Mouse (Mus musculus): ENCODE data around the gene Gpc2. TPM values are rescaled to one million over a fixed set of nuclear protein-coding genes. Genes with fewer than 3 reads are reported as not detected.

Gene Gpc2
- polyA plus RNA-seq, 1 experiment, result 0.54 TPM

DNA sequence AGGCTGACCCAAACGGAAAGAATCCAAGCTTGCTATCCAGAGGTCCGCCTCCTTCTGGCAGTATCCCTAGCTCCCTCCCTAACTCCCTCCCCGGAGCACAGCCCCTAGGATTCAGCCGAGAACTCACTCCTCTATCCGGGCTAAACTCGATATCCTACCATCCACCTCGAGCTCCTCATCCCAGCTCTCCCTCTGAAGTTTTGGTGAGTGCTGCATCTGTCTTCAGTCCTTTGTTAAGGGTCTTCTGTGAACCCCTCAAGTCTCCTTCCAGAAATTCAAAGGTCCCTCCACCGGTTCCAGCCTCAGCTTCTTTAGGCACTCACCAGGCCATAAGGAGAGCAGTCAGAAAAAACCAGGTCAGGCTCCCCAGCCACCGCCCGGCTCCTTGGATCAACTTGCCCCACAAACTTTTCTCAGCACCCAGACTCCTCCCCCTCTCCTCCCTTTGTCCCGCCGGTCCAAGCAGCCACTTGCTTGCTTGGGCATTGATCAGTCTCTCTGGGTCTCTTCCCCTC is 7.3 kb downstream of the Gpc2 start, which contains the start of gene Gal3st4:
Gene Gal3st4 (minus strand): TSS at position 432 of the 515 bp plus-strand sequence.
- TF ChIP-seq MYOG (IDR thresholded peaks at IDR 0.05; ENCODE audit: control insufficient read depth in 1 of 3, insufficient read depth in 1 of 3, insufficient read length in 2 of 3, low read depth in 2 of 3) (no peak), POLR2AphosphoS2 (IDR thresholded peaks at IDR 0.05; ENCODE audit: insufficient read length, low read depth) (no peak), TCF3 (IDR thresholded peaks at IDR 0.05; ENCODE audit: insufficient read length, low read depth) (no peak), USF1 (IDR thresholded peaks at IDR 0.05; ENCODE audit: low read depth) (no peak), POLR2A (IDR thresholded peaks at IDR 0.05; ENCODE audit: insufficient read length, low read depth) (no peak), MYOD1 (IDR thresholded peaks at IDR 0.05; ENCODE audit: control insufficient read depth in 1 of 3, insufficient read length in 2 of 3, low read depth in 2 of 3) (no peak), TCF12 (IDR thresholded peaks at IDR 0.05; ENCODE audit: insufficient read depth, poor library complexity, severe bottlenecking) (no peak), MAX (IDR thresholded peaks at IDR 0.05; ENCODE audit: low read depth) (no peak), E2F4 (IDR thresholded peaks at IDR 0.05; ENCODE audit: insufficient read depth) (no peak), REST (IDR thresholded peaks at IDR 0.05; ENCODE audit: insufficient read depth, insufficient read length) (no peak), CEBPB (IDR thresholded peaks at IDR 0.05; ENCODE audit: insufficient read depth, poor library complexity, severe bottlenecking) (no peak)
- no peaks in the 10 kb centered on the region for H3K79me2 ChIP-seq (ENCODE audit: control insufficient read depth, insufficient read depth)
- no peak within 1 kb of the TSS for H3K4me3 ChIP-seq
- peaks cover 25% of the 10 kb centered on the region for H3K27me3 ChIP-seq (ENCODE audit: control insufficient read depth, insufficient read depth, insufficient read length)
- H3ac ChIP-seq (ENCODE audit: control insufficient read depth, insufficient read length), result no peak within 1 kb of the TSS
- H3K4me2 ChIP-seq (ENCODE audit: low read depth), result no peak within 1 kb of the TSS
- H3K36me3 ChIP-seq (ENCODE audit: control insufficient read depth, insufficient read depth), result no peaks in the 10 kb centered on the region

DNA sequence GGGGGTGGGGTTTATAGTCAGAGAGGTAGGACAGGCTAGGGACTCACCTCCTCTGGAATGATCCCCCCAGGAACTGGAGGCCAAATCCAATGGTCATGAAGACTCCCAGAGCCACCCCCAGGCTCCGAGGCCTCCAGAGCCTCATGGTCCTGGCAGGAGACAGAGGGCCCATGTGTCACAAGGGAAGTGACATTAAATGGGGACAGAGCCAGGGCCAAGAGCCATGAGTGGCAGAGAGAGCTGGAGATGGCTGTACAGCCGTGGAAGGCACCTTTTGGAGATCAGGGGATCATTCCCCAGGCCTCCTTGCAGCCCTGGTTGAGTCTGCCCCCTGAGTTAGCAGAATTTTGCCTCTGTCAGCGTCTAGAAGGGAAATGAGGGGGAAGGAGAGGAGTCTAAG is 8.6 kb downstream of the Gpc2 start:
- no peak overlapping the region for H3K4me2 ChIP-seq (ENCODE audit: low read depth)
- TF ChIP-seq TCF12 (IDR thresholded peaks at IDR 0.05; ENCODE audit: insufficient read depth, poor library complexity, severe bottlenecking) (no peak), MYOG (IDR thresholded peaks at IDR 0.05; ENCODE audit: control insufficient read depth in 1 of 3, insufficient read depth in 1 of 3, insufficient read length in 2 of 3, low read depth in 2 of 3) (no peak), MAX (IDR thresholded peaks at IDR 0.05; ENCODE audit: low read depth) (no peak), CEBPB (IDR thresholded peaks at IDR 0.05; ENCODE audit: insufficient read depth, poor library complexity, severe bottlenecking) (no peak), USF1 (IDR thresholded peaks at IDR 0.05; ENCODE audit: low read depth) (no peak)
- no peaks in the 10 kb centered on the region for H3K36me3 ChIP-seq (ENCODE audit: control insufficient read depth, insufficient read depth)
- peaks cover 25% of the 10 kb centered on the region for H3K27me3 ChIP-seq (ENCODE audit: control insufficient read depth, insufficient read depth, insufficient read length)
- no peak overlapping the region for H3ac ChIP-seq (ENCODE audit: control insufficient read depth, insufficient read length)
- H3K4me3 ChIP-seq, result no peak overlapping the region
- no peaks in the 10 kb centered on the region for H3K79me2 ChIP-seq (ENCODE audit: control insufficient read depth, insufficient read depth)

GRCm38 (mm10) chr5:138268980-138269379 is 10.8 kb downstream of the Gpc2 start:
- TF ChIP-seq POLR2AphosphoS2 (IDR thresholded peaks at IDR 0.05; ENCODE audit: insufficient read length, low read depth), result no peak
- TF ChIP-seq TCF12 (IDR thresholded peaks at IDR 0.05; ENCODE audit: insufficient read depth, poor library complexity, severe bottlenecking), result no peak
- no peak for TF ChIP-seq USF1 (IDR thresholded peaks at IDR 0.05; ENCODE audit: low read depth)
- TF ChIP-seq MAX (IDR thresholded peaks at IDR 0.05; ENCODE audit: low read depth), result no peak
- no peak for TF ChIP-seq TCF3 (IDR thresholded peaks at IDR 0.05; ENCODE audit: insufficient read length, low read depth)
- no peak overlapping the region for H3K4me3 ChIP-seq
- no peak overlapping the region for H3ac ChIP-seq (ENCODE audit: control insufficient read depth, insufficient read length)
- no peak overlapping the region for H3K4me2 ChIP-seq (ENCODE audit: low read depth)
- H3K36me3 ChIP-seq (ENCODE audit: control insufficient read depth, insufficient read depth), result no peaks in the 10 kb centered on the region
- peaks cover 25% of the 10 kb centered on the region for H3K27me3 ChIP-seq (ENCODE audit: control insufficient read depth, insufficient read depth, insufficient read length)
- H3K79me2 ChIP-seq (ENCODE audit: control insufficient read depth, insufficient read depth), result peaks cover 7% of the 10 kb centered on the region

GRCm38 (mm10) chr5:138267114-138267513 is 12.7 kb downstream of the Gpc2 start:
- no peak overlapping the region for H3ac ChIP-seq (ENCODE audit: control insufficient read depth, insufficient read length)
- no peak overlapping the region for H3K4me3 ChIP-seq
- peaks cover 8% of the 10 kb centered on the region for H3K79me2 ChIP-seq (ENCODE audit: control insufficient read depth, insufficient read depth)
- peaks cover 13% of the 10 kb centered on the region for H3K27me3 ChIP-seq (ENCODE audit: control insufficient read depth, insufficient read depth, insufficient read length)
- TF ChIP-seq E2F4 (IDR thresholded peaks at IDR 0.05; ENCODE audit: insufficient read depth), result no peak
- TF ChIP-seq REST (IDR thresholded peaks at IDR 0.05; ENCODE audit: insufficient read depth, insufficient read length), result no peak
- no peak for TF ChIP-seq TCF12 (IDR thresholded peaks at IDR 0.05; ENCODE audit: insufficient read depth, poor library complexity, severe bottlenecking)
- no peak for TF ChIP-seq CEBPB (IDR thresholded peaks at IDR 0.05; ENCODE audit: insufficient read depth, poor library complexity, severe bottlenecking)
- no peak for TF ChIP-seq MAX (IDR thresholded peaks at IDR 0.05; ENCODE audit: low read depth)
- no peak for TF ChIP-seq MYOG (IDR thresholded peaks at IDR 0.05; ENCODE audit: control insufficient read depth in 1 of 3, insufficient read depth in 1 of 3, insufficient read length in 2 of 3, low read depth in 2 of 3)
- no peak for TF ChIP-seq POLR2AphosphoS2 (IDR thresholded peaks at IDR 0.05; ENCODE audit: insufficient read length, low read depth)
- no peak for TF ChIP-seq POLR2A (IDR thresholded peaks at IDR 0.05; ENCODE audit: insufficient read length, low read depth)
- no peak for TF ChIP-seq TCF3 (IDR thresholded peaks at IDR 0.05; ENCODE audit: insufficient read length, low read depth)
- TF ChIP-seq USF1 (IDR thresholded peaks at IDR 0.05; ENCODE audit: low read depth), result no peak
- no peak for TF ChIP-seq SRF (IDR thresholded peaks at IDR 0.05; ENCODE audit: control insufficient read depth, insufficient read length, low read depth)
- H3K4me2 ChIP-seq (ENCODE audit: low read depth), result no peak overlapping the region
- H3K36me3 ChIP-seq (ENCODE audit: control insufficient read depth, insufficient read depth), result no peaks in the 10 kb centered on the region

DNA sequence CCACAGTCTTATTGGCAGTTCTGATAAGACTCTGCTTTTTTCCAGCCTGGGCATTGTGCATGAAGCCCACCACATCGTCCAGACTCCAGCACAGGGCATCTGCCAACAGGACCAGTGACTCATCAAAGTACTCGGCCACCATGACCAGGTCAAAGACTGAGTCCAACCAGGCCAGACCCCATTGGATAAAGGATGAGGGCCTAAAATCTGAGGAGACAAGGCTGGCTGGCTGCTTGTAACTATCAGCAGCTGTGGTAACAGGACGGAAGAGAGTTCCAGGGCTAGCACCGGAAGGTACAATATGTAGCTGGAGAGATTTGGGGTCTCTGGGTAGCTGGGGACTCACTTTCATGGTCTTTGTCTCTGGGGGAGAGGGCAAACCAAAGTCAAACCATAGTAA is 14.1 kb downstream of the Gpc2 start:
- Histone ChIP-seq H3K4me3 (no peak overlapping the region), H3K36me3 (ENCODE audit: control insufficient read depth, insufficient read depth) (no peaks in the 10 kb centered on the region), H3ac (ENCODE audit: control insufficient read depth, insufficient read length) (no peak overlapping the region), H3K27me3 (ENCODE audit: control insufficient read depth, insufficient read depth, insufficient read length) (no peaks in the 10 kb centered on the region), H3K4me2 (ENCODE audit: low read depth) (no peak overlapping the region), H3K79me2 (ENCODE audit: control insufficient read depth, insufficient read depth) (peaks cover 8% of the 10 kb centered on the region)
- TF ChIP-seq POLR2A (IDR thresholded peaks at IDR 0.05; ENCODE audit: insufficient read length, low read depth) (no peak), E2F4 (IDR thresholded peaks at IDR 0.05; ENCODE audit: insufficient read depth) (no peak), USF1 (IDR thresholded peaks at IDR 0.05; ENCODE audit: low read depth) (no peak), REST (IDR thresholded peaks at IDR 0.05; ENCODE audit: insufficient read depth, insufficient read length) (no peak), MYOD1 (IDR thresholded peaks at IDR 0.05; ENCODE audit: control insufficient read depth in 1 of 3, insufficient read length in 2 of 3, low read depth in 2 of 3) (no peak), MYOG (IDR thresholded peaks at IDR 0.05; ENCODE audit: control insufficient read depth in 1 of 3, insufficient read depth in 1 of 3, insufficient read length in 2 of 3, low read depth in 2 of 3) (no peak), TCF12 (IDR thresholded peaks at IDR 0.05; ENCODE audit: insufficient read depth, poor library complexity, severe bottlenecking) (no peak), CEBPB (IDR thresholded peaks at IDR 0.05; ENCODE audit: insufficient read depth, poor library complexity, severe bottlenecking) (no peak), TCF3 (IDR thresholded peaks at IDR 0.05; ENCODE audit: insufficient read length, low read depth) (no peak), POLR2AphosphoS2 (IDR thresholded peaks at IDR 0.05; ENCODE audit: insufficient read length, low read depth) (no peak), SRF (IDR thresholded peaks at IDR 0.05; ENCODE audit: control insufficient read depth, insufficient read length, low read depth) (no peak), MAX (IDR thresholded peaks at IDR 0.05; ENCODE audit: low read depth) (no peak)

Measured in myocyte (in vitro differentiated cells).